Mouse (Mus musculus): ENCODE measurements at regions not wholly inside any gene's neighbourhood (a gene's known extent, or its start where the extent isn't known, plus 50 kb on each side); places are given as distances from the start of the nearest gene placed in this dataset.

- no peak for DNase-seq (ENCODE audit: extremely low read depth, low read depth, low spot score)
These were observed 86.2 kb upstream of the Dhrs4 start for GRCm38 (mm10) chr14:55392390-55392789.

GRCm38 (mm10) chr14:55406146-55406545 lies 72.4 kb upstream of the Dhrs4 start:
- DNase-seq (ENCODE audit: extremely low read depth, low read depth, low spot score): no peak

Measured in fat pad, adult 2 months (tissue).